Mouse (Mus musculus): Measurements from ENCODE around the gene Cd200.
"Not testable (repeated sequence)": the region's sequence is repeated elsewhere in the genome, so short reads cannot be mapped to it uniquely, and the experiment has no call there.

Cd200 gene

DNA sequence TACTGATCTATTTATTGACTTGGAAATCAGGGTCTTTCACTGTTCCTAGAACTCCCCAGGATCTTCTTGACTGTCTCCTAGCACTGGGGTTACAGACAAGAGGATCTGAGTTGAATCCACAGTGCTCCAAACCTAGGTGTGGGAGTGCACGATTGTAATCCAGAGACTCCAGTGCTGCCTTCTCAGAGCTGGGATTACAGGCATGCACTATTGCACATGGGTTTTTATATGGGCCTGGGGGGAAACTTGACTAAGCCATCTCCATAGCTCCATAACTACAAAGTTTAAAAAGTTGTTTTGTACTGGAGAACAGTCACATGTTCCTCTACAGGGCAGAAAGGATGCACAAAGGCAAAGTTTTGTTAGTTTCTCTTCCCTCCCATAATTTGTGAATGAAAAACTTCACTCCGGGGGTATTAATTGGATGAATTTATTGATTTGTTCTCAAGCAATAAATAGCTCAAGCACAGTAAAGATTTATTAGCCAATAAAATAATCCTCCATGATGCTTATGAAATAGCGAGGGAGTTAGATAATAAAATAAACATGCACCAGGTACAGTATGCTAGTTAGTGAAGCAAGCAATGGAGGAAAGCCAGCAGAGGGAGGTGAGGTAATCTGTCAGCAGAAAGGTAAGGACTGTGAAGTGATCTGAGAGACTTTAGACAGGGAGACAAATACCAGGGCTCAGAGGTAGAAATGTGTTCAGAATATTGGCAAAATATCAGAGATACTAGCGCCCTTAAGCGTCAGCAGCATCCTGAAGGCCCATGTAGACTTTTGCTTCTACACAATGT, 30.5 kb downstream of the Cd200 start:
- DNase-seq (ENCODE audit: low spot score): no peak

DNA sequence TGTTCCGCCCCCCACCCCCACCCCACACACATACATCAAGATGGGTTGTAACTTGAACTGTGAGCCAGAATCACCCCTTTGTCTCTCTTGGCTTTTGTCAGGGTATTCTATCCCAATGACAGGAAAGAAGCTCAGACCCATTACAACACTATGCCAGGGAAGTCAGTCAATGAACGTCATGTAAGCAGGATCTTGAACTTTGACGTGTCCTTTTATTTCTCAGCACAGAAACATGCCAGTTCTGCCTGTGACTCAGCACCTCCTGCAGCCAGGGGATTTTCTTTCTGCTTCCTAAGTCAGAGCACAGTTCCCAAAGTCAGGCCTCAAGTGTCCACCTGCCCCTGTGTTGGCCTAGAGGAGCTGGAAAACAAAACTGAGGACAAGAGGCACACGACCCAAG, 31.5 kb downstream of the Cd200 start:
- DNase-seq (ENCODE audit: low spot score): no peak

DNA sequence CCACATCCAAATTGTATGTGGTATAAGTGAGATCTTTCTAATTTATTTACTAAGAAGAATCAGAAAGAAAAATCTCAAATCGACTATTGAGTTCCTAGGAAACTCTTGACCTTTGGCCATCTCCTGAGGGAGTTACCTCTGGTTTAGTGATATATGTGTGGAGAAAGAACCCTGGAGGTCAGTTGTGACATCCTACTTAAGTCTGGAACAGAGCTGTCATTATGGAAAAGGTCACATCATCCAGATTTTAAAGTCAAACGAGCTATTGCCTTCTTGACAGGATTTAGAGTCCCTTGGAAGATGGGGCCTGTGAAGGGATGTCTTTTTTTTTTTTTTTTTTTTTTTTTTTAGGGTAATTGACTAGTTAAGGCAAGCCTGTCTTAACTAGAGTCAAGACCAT, 32.0 kb downstream of the Cd200 start:
- no peak for DNase-seq (ENCODE audit: low spot score)

DNA sequence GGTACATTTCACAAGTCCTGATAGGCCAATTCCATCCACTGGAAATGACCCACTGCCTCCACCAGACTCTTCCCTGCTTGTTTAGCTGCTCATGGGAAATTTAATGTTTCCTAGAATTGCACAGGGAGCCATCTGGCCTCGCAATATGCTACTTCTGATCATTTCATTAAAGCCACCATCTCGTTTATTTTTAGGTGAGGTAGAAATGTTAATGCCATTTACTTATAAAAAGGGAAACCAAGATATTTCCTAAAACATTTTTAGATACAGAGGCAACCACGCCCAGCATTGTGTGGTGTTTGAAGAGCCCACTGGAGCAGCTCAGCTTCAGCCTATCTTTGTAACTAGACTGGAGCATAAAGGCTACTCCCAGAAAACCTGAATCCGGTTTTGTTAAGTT, 32.6 kb downstream of the Cd200 start:
- DNase-seq (ENCODE audit: low spot score): no peak

DNA sequence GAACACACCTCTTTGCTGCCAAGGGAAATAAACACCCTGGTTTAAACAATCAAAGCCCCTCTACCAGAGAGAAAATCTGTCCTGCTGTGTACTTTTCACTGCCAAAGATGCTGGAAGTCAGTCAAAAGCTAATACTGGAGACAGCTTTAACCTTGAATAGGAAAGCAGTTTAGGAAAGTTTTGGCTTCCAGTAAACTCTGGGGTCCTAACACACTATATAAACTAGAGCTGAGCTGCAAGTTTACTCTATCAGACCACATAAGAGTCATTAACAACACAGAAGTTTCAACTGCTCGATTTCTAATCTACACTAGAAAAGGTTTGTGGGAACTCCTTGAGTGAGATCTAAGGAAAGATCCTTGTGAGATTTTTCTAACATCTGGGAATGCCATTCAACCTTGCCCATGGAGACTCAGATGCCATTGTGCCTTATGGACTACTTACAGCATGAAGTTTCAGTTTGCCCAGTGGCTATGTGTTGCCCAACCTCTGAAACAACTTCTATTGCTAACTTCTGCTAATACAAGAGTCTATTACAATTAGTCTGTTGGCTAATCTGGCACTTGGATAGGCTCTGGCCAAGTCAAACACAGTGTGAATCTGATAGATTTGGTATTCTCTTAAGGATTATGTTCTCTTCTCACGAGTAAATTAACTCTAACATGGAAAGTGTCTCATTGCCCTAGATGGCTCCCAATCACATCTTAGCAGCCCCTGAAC, 33.2 kb downstream of the Cd200 start:
- DNase-seq (ENCODE audit: low spot score): no peak

DNA sequence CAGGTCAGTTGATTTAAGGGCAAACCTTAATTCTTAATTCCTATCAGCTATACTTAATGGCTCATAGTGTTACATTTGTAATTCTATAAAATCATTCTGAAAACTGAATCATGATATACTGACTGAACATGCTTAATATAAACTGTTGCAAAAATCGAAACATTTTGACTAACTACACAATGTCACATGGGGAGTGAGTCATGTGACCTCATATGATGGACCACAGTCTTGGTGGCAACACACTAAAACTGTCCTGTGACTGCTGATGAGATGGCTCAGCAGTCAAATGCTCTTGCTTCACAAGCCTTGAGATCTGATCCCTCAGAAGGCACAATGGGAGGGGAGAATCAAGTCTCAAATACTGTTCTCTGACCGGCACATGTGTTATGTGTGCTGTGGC, 34.8 kb downstream of the Cd200 start:
- DNase-seq (ENCODE audit: low spot score): no peak

DNA sequence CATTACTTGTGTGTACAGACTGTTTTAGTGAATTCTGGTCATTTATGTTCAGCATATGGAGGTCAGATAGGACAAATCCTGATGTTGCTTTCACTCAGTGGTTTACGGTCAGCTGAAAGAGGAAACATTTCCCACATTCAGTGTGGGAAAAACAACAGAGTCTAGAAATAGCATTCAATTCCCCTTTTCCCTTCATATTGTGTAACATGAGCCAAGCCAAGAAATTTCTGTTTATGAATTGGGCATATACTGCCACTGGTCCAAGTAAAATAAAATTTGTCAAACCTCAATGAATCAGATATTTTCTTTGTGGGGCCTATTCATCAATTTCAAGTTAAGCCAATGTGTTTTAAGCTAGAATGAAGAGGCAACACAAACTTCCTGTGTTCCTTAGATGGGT, 37.8 kb downstream of the Cd200 start:
- no peak for DNase-seq (ENCODE audit: low spot score)

DNA sequence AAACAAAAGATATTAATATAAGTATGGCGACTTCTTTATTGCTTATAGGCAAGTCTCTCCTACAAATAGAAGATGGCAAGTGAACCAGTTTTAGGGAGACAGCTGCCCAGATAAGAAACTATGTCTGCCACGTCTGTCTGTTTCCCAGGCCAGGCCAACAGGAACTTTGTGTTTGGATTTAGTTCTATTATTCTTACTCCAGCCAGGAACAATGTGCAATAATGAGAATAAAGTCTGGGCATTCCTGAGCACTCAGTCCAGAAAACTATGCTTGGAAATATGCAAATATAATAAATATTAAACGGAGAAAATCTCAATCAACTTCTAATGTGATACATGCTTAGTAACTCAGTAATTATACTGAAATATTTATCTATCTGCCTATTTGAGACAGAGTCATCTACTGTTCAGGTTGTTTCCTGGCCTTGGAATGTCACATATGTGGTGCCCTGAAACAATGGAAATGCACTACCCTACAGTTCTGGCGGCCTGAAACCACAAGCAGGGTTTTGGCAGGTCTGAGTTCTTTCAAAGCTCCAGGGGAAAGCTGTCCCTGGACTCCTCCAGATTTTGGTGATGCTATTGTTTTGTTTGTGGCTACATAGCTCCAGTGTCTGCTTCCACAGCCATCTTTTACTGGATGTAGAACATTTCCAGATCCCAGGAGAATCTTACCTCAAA, 39.4 kb downstream of the Cd200 start:
- DNase-seq (ENCODE audit: low spot score): no peak

DNA sequence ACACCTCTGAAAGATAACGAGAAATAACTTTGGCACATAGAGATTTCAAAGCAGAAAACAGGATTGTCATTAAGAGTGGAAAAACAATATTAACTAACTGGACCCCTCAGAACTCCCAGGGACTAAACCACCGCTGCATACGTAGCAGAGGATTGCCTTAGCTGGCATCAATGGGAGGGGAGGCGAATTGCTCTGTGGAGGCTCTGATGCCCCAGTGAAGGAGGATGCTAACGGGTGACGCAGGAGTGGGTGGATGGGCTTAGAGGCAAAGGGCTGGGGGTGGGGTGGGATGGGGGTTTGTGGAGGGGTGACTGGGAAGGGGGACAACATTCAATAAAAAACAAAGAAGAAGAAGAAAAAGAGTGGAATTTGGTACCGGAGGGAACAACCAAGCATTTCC, 42.7 kb downstream of the Cd200 start:
- no peak for DNase-seq (ENCODE audit: low spot score)

DNA sequence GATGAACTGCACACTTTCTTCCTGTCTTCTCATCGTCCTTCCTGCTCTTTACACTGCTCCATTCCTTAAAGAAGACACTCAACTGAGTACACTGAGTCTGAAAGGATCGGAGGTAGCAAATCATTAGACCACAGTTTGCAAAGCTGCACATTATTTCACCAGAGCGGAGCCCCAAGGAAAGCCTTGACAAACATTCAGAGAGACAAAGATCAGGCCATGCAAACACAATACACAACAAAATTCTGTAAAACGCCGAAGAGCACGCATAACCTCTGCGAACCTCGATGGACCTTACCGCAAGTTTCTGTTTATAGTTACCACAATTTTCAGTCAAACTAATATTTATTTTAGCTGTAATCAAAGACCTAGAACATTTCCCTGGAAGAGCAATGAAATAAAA, 43.5 kb downstream of the Cd200 start:
- DNase-seq (ENCODE audit: low spot score): no peak

DNA sequence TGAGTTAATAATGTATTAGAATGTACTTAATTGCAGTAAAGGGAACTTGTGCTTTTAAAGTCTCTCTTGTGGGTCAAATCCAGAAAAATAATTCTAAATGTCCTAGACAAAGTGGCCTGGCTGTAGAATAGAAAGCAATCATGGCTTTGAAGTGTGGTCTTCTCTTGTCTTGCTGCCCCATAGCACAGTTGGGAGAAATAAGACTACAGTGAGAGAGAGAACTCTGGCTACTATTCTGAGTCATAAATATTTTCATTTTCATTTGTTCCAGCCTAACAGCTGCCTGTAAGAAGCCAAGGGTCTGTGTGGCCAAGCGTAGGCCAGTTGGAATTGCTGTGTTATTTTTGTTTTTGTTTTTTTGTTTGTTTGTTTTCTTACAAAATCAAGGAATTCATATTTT, 44.2 kb downstream of the Cd200 start:
- no peak for DNase-seq (ENCODE audit: low spot score)

DNA sequence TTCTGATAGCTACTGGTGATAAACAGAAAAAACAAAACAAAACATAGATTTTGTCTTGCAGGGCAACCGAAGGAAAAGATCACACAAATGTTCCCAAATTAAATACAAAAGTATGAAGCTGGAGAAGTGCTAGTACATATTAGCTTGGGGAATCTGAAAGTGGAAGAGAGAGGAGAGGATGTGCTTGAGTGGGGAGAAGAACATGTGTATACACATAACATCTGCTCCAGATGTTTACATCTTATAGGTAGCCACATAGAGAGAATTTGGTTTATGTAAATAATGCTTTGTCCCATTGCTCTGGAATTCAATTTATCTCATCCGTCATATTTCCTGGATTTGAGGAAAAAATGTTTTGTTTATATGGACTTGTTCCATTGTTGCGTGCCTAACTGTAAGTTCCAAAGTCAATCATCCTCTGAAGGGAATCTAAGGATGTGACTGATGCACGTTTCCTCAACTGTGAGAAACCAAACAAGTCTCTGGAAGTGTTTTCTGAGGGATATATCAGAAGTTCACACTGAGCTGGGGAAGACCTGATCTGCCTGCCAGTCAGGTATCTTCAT, 45.3 kb downstream of the Cd200 start:
- DNase-seq (ENCODE audit: low spot score): no peak

DNA sequence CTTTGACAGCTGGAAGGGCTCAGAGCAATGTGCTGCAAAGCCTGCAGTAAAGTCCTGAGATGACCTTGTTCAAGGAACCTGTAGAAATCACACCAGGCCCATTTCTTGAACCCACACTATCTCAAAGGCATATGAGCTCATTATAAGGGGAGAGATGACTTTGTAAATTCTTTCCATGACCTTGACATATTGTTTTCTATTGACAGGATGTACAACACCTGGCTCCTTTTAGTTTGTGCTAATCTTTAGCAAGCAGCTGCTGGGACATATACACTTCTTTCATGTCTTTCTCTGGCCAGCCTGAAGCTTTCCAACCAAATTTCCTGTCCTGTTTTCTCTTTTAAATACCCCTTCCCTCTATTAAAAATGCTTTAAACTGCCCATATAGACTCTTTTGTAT, 47.4 kb downstream of the Cd200 start:
- no peak for DNase-seq (ENCODE audit: low spot score)

DNA sequence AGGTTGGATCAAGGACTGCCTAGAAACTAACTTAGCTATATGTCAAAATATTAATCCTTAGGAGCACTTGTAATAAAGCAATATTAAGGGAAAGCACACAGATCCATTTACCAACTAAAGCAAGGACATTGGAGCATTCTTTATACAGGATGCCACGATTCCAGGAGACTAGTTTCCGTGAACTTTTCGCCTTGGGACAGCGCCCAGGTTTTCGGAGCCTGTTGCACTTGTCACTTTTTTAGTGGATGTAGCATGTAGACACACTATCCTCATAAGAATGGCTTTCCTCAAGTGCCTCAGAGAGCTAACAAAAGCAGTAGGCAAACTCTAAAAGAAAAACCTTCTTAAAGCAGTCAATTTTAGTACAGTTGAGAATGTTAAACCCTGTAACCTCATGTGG, 50.4 kb downstream of the Cd200 start:
- DNase-seq (ENCODE audit: low spot score): not testable (repeated sequence)

DNA sequence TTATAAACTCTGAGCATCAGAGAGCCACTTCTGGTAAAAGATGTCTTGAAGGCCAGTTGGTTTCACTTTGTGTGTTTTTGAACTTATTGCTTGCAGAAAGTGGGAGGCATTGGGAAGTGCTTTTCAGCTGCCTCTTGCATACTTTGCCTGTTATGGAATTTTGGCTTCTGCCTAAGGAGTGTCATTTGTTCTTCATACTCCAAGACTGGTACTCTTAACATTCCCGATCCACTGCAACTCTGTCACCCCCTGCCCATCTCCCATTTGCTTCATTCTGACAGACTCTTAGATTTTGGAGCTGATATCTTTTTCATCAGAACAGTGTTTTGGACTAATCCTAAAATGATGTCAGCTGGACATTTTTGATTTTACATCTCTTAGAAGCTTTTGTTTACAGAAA, 51.7 kb downstream of the Cd200 start:
- no peak for DNase-seq (ENCODE audit: low spot score)

DNA sequence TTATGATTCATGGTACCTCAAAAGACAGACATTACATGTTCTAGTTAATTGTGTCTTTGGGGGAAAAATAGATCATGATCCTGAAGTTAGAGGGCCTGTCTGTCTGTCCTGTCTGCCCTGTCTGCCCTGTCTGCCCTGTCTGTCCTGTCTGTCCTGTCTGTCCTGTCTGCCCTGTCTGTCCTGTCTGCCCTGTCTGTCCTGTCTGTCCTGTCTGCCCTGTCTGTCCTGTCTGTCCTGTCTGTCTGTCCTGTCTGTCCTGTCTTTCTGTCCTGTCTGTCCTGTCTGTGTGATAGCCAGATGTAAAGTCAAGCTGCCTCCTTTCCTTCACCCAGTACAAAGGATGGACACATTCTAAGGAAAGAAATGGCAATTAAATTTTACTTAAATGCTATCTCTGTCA, 56.0 kb downstream of the Cd200 start:
- DNase-seq (ENCODE audit: low spot score): no peak

DNA sequence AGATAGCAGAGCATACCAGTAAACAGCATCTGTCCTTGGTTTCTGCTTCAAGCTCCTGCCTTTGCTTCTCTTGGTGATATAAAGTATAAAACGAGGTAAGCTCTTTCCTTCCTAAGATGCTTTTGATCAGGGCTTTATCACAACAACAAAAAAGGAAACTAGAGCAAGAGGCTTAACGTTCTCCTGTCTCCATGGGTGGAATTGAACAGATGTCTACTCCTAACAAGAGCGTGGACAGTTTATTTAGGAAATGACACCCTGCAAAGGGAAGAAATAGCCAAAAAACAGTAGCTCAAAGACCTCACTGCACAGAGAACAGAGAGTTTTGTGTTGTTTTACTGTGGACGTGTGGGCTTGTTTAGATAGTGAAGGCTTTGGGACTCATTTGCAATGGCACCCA, 58.1 kb downstream of the Cd200 start:
- DNase-seq (ENCODE audit: low spot score): no peak

DNA sequence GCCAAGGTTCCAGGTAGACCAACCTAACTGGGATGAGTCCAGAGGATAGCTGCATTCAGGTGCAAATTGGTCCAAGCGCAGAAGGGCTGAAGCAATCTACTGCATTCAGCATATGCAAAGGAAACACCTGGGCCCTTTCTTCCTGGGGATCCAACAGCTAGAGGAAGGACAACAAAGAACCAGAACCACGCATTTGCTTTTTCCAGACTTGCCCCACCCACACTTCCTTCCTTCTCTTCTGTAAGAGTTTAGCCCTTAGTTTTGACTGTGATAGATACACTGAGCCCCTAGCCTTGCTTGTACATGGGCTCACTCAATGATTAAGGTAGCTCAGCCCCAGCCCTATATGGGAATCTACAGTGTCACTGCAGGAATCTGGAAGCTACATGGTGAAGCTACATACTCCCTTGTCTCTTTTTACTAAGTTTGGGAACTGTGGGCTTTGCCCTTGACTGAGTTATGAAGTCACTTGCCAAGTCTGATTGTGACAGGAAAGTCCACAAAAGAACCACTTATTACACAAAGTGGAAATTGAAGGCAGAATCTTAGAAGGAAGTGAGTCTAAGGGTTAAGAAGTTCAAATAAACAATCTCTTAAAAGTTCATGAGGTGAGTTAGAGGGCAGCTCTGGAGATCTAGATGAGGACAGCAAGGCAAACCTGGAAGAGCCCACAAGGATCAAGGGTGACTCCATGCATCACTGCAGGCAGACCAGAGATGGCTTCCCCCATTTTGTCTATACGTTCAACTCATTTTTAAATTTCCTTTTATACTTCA, 59.1 kb downstream of the Cd200 start:
- DNase-seq (ENCODE audit: low spot score): no peak

DNA sequence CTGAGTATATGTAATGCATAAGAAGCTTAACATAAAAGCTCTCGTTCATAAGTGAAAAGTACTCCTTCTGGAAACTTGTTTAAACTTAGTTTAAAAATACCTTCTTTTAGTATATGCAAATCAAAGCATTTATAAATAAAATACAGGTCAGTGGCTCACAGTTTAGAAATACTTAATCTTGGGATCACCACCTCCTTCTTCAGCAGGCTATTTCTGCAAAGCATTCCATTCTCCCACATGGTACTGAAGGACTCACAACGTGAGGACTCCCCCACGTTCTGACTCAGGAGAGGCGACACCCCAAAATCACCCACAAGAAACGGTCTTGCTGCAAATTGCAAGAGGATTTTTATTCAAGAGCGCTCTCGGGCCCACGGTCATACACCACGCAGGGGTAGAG, 60.6 kb downstream of the Cd200 start:
- not testable (repeated sequence) for DNase-seq (ENCODE audit: low spot score)

DNA sequence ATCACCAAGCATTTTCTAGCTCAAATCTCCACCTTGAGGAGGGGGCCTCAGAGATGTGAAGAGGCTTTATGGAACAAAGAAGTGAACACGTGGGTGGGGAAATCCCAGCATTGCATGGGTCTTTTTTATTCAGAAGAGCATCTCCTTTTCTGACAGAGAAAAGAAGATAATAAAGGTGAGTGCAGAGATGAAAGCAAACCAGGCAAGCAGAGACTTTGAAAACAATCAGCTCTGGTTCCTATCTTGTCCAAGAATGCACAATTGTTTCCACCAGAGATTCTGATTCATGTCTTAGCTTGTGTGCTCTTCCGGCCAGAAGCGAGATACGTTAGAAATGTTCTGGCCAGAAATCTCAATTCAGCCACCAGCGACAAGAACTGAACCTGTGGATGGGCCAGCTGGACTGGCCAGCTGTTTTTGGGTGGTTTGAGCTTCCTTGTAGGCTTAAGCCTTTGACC, 61.9 kb downstream of the Cd200 start:
- DNase-seq (ENCODE audit: low spot score): no peak

DNA sequence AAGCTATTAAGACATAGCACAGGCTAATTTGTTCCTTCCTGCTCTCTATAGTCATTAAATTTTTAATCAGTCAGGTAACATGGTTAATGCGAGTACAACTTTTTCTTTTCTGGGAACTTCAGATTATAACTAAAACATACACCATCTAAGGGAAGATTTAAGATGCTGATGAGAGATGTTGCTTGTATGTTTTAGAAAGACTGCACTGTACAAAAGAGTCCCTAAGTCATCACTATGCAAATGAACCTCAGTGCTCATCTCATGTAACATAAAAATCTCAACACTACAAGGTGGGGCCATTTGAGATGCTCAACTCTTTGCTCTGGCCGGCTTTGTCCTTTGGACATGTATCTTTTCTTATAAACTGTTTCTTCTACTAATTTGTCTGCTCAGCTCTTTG, 62.5 kb downstream of the Cd200 start:
- DNase-seq (ENCODE audit: low spot score): no peak

DNA sequence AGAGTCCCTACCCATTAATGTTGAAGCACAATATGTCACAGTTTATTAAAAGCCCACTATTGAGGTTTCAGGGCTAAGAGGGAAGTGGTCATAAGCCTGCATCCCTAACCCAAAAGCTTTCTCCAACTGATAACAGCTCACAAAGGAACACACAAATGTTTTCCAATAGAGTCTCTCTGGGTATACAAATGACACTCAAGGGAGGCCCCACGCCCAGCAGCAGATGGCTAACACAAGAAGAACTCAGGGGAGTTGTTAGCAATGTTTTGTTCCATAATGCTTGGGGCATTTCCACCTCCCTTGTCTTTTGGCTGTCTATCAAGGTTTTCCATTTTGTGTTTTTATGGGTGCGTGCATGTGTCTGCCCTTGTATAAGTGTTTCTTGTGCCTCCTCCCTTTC, 64.0 kb downstream of the Cd200 start:
- DNase-seq (ENCODE audit: low spot score): no peak

Measured in urinary bladder, postnatal 25 days (tissue).